Mouse (Mus musculus) 3134 (cell line): Measurements from ENCODE around the gene Gm12184.
"Not testable (repeated sequence)": the region's sequence is repeated elsewhere in the genome, so short reads cannot be mapped to it uniquely, and the experiment has no call there.

Experiments
- DNase-seq: peaks from one replicate; pipeline ENCODE4 v3.0.0-alpha.2; 2011; ENCODE audit warnings: low spot score; ENCODE audit not compliant: insufficient read length; ENCODE audit errors: extremely low read depth

Gene Gm12184

DNA sequence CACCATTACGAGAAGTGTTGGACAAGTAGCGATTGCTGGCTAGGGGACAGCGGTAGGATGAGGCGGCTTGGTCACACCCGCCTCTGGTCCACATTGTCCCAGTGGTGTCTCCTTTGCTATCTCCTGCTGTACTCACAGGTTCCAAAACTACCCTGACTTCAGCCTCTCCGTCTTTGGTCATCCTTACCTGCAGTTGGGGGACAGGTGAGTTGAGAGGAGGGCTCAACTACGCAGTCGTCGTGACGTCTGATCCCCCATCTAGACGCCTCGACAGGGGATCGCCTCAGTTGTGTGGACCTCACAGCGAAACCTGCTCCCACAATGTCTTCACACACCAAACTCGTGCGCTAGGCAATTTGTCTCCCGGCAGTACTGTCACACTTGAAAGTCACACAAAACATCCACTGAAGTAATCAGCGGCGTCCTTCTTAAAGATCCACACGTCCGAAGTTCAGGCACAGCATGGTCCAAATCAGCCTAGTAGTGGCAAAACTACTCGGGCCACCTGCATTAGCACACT is 2.1 kb downstream of the Gm12184 start:
- DNase-seq, result no peak

- DNase-seq, result peak; percentile 67
These were observed 2.9 kb downstream of the Gm12184 start for GRCm38 (mm10) chr11:48823536-48823972.

DNA sequence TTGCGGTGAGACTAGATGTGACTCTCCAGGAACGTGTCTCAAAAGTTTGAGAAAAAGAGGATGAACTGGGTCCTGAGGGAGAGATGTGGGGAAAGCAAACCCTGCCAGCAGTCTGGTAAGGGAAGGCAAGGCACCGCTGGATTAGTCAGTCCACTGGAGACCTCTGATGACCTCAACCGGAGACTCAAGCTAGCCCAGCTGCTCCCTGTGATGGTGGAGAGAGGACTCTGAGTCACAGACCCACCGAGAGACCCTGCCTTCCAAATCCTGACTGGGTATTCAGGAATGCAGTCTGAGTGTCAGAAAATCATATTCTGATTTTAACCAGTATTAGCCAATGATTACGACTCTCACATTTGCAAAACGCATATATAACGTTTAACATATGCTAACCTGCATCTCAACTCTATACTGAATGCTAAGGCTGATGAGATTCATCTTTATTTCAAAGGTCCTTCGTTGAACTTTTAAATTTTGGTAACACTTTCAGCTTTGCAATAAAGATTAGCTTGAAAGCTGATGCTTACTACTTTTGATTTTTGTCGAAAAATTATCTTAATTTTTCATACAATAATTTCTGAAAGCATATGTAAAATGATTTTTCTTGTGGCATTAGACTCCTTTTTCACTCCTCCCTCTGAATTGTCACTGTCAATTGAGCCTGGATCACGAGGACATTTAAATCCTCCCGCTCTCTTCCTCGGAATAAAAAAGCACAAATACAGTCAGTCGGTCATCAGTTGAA is 3.5 kb downstream of the Gm12184 start:
- no peak for DNase-seq

- DNase-seq, result not testable (repeated sequence)
These were observed 5.2 kb downstream of the Gm12184 start for GRCm38 (mm10) chr11:48821299-48821698.

DNA sequence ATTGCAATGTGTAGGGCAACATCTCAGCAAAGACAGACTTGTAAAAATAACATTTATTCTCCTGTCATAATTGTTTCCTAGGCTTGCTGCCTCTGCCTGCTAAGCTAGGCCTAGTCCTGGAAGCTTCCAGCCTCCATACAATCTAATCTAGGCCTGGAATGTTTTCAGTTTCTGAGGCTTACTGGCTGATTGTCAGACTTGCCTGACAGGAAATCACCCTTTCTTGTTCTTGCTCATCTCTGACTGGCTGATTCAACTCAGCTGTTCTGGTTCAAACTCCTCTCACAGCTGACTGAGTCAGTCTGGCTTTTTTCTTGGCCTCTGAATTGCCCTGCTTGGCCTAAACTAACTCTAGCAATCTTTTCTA is 6.2 kb downstream of the Gm12184 start:
- DNase-seq, result no peak

GRCm38 (mm10) chr11:48819614-48820307 is 6.7 kb downstream of the Gm12184 start:
- DNase-seq, result peak; percentile 79

GRCm38 (mm10) chr11:48818346-48818745 is 8.1 kb downstream of the Gm12184 start:
- peak; percentile 90 for DNase-seq

GRCm38 (mm10) chr11:48817794-48818193 is 8.7 kb downstream of the Gm12184 start:
- no peak for DNase-seq

DNA sequence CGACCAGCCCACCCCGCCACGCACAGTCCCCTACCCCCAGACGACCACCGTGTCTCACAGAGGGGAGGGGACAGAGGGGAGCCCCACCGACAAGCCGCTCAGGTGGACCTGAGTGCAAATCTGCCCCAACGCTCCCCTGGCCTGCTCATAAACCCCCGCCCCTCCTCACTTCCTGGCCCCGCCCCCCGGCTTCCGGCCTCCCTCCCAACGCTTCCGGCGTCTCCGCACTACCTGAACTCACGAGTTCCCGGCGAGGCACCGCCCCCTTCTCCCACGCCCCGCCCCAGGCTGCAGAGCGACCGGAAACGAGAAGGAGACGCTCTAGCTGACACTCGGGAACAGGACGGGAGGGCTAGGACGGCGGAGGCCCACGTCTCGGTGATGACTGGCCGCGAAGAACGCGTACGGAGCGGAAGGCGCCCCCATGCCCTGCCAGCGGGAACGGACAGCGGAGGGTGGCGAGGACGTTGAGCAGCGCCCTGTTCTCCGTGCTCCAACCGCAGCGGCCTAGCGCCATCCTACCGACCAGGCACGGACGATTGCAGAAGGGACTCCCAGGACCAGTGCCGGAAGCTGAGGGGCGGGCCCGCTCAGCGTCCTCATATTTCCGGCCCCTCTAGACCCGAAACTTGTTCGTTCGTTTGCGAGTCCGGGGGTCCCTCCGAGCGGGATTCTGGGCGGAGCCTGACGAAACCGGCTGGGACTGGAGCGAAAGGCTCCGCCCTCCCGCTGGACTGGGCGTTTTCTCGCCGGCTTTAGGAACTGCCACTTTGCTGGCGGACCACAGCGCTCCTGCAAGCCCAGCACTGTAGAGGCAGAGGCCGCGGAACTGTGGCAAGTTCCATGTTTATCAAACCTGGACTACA is 9.4 kb downstream of the Gm12184 start, which contains the start of gene Trim41:
TSS of gene Trim41 (minus strand) at position 554 of the 866 bp plus-strand sequence.
- peak; percentile 100 for DNase-seq

DNA sequence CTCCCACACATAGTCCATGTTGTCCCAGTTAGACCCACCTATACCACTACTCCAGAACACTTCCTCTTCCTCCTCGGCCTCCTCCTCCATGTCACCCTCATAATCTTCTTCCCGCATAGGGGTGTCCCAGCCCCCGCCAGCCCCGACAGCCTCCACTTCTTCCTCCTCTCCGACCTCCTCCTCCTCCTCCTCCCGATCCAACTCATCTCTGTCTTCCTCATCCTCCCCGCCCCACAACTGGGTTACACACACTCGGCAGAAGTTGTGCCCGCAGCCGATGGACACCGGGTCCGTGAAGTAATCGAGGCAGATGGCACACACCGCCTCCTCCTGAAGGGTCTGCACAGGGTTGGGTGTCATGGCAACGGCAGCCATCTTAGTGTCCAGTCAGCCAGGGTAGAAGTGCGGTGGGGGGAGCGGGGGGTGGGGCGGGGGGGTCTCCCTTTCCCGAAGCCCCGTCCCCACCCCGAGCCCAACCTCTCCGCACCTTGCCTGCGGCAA is 10.1 kb downstream of the Gm12184 start:
- DNase-seq, result no peak

DNA sequence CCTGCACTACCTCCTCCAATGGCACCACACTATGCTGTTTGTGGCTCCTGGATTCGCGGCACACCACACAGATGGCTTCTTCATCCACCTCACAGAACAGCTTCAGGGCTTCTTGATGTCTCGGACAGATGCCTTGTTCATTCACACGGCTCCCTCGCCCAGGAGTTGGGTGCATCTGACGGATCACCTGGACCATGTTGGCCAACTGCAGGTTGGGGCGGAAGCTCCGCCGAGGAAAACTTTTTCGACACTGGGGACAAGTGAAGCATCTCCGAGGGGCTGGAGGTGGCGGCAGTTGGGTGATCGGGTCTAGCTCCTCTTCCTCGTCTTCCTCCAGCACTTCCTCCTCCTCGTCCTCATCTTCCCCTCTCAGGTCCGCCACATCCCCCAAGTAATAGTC is 10.6 kb downstream of the Gm12184 start:
- no peak for DNase-seq

DNA sequence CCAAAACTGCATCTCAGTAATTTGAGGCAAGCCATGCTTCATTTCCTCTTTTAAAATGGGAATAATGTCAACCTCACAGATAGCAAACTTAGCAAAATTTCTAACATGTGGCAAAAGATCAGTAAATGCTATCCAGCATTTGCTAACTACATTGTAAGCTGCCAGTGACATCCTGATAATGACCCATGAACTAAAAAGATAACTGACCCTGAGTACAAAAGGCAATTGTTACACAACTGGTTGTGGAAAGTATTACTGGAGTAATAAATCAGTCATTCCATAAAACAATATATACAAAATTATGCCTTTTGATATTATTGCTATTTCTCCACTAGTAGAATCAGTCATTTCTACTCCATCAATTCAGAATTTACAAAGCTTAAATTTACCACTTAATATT is 12.7 kb downstream of the Gm12184 start:
- no peak for DNase-seq

- no peak for DNase-seq
These were observed 16.3 kb downstream of the Gm12184 start for GRCm38 (mm10) chr11:48810142-48810541.

DNA sequence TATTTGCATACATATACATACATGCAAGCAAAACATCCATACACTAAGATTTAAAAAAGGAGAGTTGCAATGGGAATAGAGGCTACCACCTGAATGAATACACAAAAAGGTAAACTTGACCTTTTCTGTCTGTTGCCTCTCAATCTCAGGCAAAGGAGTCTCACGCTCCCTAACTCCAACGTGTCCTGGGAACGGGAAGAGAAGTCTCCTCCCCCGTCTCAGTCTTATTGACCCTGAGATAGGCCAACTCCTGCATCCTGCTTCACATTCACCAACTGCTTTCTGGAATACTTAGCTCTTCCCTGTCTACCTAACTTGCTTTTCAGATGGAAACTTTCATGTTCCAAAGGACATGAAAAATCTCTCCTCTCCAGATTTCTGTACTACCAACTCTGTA is 17.0 kb downstream of the Gm12184 start:
- no peak for DNase-seq

GRCm38 (mm10) chr11:48808737-48809433 is 17.6 kb downstream of the Gm12184 start:
- no peak for DNase-seq

DNA sequence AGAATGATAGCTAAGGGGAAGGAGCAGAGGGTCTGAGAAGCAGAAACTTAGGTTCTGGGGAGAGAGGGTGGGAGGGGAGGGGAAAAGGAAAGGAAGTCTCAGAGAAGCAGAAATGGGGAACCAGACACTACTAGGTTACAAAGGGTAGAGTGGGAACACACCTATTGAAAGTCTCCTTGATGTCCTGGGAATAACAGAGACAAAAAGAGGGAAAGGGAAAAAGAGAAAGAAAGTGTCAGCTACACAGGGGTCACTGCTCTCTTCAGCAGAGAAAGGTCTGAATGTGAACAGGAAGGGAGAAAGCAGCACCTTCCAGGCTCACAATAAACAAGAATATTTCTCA is 18.2 kb downstream of the Gm12184 start:
- no peak for DNase-seq

DNA sequence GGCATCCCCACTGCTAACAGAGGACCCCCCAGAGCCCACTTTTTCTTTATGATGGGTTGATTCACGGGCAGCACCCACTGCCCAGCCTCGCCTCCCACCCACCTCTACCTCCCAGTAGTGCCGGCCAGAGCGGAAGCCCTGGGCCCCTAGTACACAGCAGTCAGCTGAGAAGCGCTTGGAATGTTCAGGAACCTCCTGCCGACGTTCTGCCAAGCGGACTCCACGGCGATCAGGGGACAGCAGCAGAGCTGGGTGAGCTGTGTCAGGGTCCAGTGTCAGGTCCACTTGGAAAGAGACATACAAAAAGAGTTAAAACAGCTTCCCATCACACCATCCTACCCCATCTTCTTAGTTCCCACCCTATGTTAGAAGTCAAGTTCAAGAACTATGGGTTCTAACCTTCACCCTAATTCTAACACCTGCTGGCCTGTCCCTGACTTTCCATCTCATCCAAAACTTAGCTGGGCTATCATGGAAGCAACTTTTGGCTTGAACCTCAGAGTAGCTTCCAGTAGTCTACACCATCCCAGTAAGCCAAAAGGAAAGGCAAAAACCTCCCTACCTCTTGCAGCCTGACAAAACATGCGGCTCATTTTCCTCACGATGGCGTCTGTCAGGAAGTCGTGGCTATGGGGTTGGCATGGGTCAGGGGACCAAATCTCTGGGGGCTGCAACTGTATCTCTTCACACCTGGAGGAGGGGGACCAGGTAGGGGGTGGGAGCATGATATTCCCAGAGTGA is 18.7 kb downstream of the Gm12184 start:
- DNase-seq, result peak; percentile 60

- peak; percentile 59 for DNase-seq
These were observed 19.4 kb downstream of the Gm12184 start for GRCm38 (mm10) chr11:48806856-48807562.

- no peak for DNase-seq
These were observed 21.5 kb downstream of the Gm12184 start for GRCm38 (mm10) chr11:48804922-48805321.
